Mouse (Mus musculus): ENCODE measurements around the gene Mypn.

The Mypn gene

DNA sequence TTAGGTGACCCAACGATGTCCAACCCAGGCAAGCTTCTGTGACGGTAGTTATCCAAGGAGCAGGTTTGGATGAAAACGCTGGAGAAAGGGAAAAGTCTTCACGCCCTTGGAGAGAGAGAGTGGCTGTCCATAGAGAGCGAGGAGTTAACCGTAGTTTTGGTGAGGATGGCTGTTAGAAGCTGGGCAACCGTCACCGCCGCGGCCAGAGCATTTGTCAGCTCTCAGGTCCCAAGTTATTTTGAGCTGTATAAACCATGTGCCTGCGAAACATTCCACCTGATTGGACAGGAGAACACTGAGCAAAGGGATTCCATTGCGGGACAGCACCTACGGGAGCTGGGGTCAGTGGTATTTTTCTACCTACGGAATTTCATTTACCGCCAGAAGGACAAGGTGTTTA is at the start of gene Mypn:
Gene Mypn, minus strand, starts transcription at position 225 of the 400 bp plus-strand sequence.
- no peak for DNase-seq

DNA sequence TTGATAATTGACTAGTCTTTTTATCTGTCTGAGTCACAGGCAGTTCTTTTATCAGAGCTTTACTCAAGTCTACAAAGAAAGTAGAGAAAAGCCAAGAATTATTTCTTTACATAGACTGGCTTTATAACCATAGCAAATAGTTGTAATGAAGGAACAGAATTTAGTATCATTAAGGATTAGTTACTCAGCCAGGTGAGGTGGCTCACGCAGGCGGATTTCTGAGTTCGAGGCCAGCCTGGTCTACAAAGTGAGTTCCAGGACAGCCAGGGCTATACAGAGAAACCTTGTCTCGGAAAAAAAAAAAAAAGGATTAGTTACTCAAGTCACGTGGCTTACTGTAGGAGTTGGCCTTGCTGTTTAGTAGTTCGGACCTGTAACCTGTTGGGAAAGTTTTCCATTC is 44.7 kb upstream of the Mypn start:
- no peak for DNase-seq

DNA sequence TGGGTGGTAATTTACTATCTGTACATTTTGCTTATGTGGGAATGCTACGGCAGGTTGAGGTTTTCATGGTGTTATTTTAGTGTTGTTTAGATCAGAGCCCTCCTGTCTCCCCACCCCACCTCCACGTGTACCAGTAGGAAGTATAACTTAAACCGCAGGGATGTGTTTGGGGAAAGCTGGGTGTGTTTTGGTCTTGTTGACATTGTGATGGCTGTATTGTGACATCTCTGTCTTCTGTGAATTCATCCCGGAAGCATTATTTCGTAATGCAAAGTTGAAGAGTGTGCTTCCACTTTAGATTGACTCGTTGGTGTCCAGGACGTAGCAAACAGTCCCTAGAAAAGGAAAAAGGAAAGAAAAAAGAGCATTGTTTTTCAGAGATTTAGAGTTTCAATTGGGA is 43.7 kb upstream of the Mypn start:
- peak; percentile 59 for DNase-seq

GRCm38 (mm10) chr10:63245846-63246245 is 42.1 kb upstream of the Mypn start:
- DNase-seq = no peak

DNA sequence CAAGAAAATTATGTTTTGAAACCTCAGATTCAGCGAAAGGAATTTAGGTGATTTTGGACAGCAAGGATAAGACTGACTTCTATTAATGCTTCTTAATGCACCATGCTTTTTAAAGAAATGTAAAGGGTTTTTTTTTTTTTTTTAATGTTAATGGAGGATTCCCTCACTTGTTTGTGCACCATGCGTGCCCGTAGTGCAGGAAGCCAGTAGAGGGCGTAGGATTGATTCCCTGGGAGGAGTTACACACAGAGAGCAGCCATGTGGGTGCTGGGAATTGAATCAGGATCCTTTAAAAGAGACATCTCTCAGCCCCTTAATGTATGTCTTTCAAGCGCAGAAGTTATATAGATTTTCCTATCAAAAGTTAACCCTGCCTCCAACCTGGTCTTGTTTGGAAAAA is 41.0 kb upstream of the Mypn start:
- DNase-seq = peak; percentile 62

- peak; percentile 34 for DNase-seq
These were observed 40.4 kb upstream of the Mypn start for GRCm38 (mm10) chr10:63244055-63244671.

- DNase-seq = peak; percentile 94
These were observed 39.8 kb upstream of the Mypn start, which contains the start of gene Herc4 for GRCm38 (mm10) chr10:63243493-63244054. TSS of gene Herc4 (plus strand) at chr10:63243810.

GRCm38 (mm10) chr10:63242798-63243435 is 39.2 kb upstream of the Mypn start:
- no peak for DNase-seq

GRCm38 (mm10) chr10:63240868-63241271 is 37.1 kb upstream of the Mypn start:
- no peak for DNase-seq

GRCm38 (mm10) chr10:63239848-63240247 is 36.1 kb upstream of the Mypn start:
- no peak for DNase-seq

GRCm38 (mm10) chr10:63238090-63238489 is 34.3 kb upstream of the Mypn start:
- no peak for DNase-seq

GRCm38 (mm10) chr10:63237206-63237605 is 33.5 kb upstream of the Mypn start:
- DNase-seq = no peak

DNA sequence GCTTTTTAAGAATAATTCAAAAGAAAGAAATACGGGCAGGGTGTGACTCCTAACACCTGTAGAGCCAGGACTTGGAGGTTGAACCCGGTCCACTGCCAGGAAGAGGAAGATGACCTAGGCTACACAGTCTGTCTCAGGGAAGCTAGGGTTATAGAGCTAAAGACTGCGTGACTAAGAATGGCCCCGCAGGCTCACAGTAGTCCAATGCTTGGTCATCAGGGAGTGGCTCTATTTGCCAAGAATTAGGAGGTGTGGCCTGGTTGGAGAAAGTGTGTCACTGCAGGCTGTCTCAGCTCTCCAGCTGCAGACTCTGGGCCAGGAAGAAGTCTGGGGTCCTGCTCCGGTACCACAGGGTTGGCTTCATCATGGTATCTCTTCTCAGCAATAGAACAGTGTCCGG is 32.9 kb upstream of the Mypn start:
- DNase-seq = no peak

- no peak for DNase-seq
These were observed 32.1 kb upstream of the Mypn start for GRCm38 (mm10) chr10:63235889-63236288.

DNA sequence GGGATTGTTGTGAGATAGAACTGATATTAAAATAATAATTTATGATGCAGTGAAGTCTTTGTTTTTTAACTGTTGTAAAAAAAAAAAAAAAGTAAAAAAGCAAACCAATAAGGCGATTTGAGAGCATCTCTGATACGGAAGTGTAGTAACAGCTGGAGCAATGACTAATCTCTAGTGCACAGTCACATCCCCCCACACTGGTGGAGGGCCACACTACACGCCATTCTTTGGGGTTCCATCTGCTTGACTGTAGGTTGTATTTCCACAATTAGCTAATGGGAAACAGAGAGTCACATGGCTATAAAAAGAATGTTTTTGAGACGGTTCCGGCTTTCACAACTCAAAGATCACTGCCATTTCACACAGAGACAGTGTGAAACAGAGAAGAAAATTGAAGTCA is 30.4 kb upstream of the Mypn start:
- no peak for DNase-seq

- DNase-seq = no peak
These were observed 27.9 kb upstream of the Mypn start for GRCm38 (mm10) chr10:63231630-63232029.

- no peak for DNase-seq
These were observed 27.1 kb upstream of the Mypn start for GRCm38 (mm10) chr10:63230854-63231253.

DNA sequence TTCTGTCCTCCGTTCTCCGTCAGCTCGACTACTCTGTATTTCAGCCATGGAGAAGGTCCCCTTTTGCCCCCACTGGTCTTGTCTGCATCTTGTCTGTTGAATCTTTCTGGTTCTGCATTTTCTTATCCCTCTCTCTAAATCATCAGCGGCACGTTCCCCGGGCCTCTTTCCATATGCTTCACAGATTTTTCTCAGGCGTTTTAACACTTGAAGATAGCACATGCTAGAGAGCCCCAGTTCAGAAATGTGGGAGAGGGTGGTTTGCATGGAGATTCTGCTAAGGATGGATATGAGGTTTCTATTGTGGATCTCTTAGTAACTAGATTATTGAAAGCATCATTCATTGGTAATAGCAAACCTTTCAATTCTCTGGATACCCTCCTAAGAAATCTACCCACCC is 26.5 kb upstream of the Mypn start:
- no peak for DNase-seq

- no peak for DNase-seq
These were observed 20.6 kb upstream of the Mypn start for GRCm38 (mm10) chr10:63224341-63224740.

- DNase-seq = peak; percentile 19
These were observed 17.5 kb upstream of the Mypn start for GRCm38 (mm10) chr10:63221081-63221783.

GRCm38 (mm10) chr10:63208871-63209270 is 5.1 kb upstream of the Mypn start:
- DNase-seq = no peak

DNA sequence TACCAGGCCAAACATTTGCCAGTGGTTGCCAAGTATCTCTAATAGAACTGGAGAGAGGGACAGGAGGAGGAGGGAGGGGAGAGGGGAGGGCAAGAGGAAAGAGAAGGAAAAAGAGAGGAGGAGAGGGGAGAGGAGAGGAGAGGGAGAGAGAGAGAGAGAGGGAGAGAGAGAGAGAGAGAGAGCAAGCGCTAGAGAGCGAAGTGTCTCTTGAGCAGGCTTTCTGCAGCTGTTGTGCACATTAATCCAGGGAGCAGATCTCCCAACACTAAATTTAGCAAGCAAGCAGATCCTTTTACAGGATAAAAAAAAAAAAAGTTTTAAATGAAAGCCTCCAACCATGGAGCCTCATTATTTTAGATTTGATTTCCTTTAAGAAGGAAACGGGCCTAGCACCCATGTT is 750 bp downstream of the Mypn start:
- no peak for DNase-seq

DNA sequence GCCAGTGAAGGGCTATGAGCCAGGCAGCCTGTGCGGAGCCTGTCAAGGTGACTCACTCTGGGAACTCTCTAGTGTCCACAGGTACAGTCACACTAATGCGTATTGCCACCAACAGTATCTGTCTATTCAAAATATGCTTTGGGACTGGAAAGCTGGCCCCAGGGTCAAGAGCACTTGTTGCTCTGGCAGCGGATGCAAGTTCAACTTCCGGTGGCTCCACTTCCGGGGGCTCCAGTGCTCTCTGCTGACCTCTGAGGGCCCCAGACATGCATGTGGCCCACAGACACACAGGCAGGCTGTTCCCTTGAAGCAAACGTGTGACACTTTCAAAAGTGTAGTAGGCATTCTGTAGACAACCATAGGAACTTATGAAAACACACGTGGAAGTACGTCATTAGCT is 2.2 kb downstream of the Mypn start:
- DNase-seq = no peak

DNA sequence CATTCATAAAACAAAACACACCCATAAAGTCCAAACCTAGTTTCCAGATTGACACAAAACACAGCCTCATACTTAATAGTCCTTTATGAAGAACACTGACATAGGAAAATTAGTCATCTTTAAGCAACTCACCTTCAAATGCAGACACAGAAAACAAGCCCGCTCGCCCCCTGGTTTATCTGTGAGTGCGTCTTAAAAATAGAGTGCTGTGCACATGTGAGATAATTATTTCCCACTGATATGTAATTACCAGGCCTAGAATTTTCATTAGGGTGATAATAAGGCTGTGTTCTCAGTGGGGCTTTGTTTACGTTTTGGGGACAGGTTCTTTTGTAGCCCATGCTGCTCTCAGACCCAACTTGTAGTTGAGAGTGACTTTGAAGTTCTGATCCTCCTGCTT is 4.7 kb downstream of the Mypn start:
- no peak for DNase-seq

All from lung, postnatal 36 days (tissue).